Mouse (Mus musculus): ENCODE measurements around the gene Fer1l5. TPM values are rescaled to one million over a fixed set of nuclear protein-coding genes. Genes with fewer than 3 reads are reported as not detected.

Gene Fer1l5
- polyA plus RNA-seq, 1 experiment from 2014 or later = 1.8 TPM

DNA sequence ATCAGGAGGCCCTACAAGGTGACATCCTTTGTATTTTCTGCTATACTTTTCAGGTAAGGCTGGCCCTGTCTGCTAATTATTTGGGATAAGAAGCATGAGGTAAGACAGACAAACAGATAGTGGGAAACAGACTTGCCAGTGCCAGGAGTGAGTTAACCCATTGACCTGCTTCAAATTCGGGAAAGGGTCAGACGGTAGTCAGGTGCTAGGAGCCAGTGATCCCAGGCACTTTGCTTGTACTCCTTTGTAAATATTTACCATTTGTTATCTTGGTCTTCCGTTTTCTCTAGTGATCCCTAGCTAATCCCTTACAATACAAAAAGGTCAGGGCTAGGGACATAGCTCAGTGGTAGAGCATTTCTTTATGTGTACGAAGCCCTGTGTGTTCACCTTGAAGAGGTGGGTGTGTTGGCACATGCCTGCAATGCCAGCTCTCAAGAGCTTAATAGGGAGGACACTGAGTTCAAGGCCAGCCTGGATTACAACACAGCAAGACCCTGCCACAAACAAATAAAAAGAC lies 93.6 kb downstream of the Fer1l5 start:
- H3K4me2 ChIP-seq (replicated peaks) = no peak overlapping the region
- H3K4me1 ChIP-seq (replicated peaks; ENCODE audit: control insufficient read depth, insufficient read depth, low read length) = no peaks in the 10 kb centered on the region
- no peak overlapping the region for H3K9ac ChIP-seq
- H3K4me3 ChIP-seq (replicated peaks; ENCODE audit: low read length) = no peak overlapping the region
- DNase-seq (ENCODE audit: low spot score) = no peak
- H3K36me3 ChIP-seq (replicated peaks; ENCODE audit: control insufficient read depth, insufficient read depth) = no peaks in the 10 kb centered on the region
- H3K27me3 ChIP-seq (ENCODE audit: control insufficient read depth, insufficient read depth, low read length) = no peaks in the 10 kb centered on the region
- no peak overlapping the region for H3K27ac ChIP-seq
- H3K9me3 ChIP-seq (ENCODE audit: control insufficient read depth, low read length) = no peaks in the 10 kb centered on the region
- no peak for ATAC-seq (ENCODE audit: low FRiP score)
- 79% methylated on average over 4 of the region's 4 CpGs for WGBS

DNA sequence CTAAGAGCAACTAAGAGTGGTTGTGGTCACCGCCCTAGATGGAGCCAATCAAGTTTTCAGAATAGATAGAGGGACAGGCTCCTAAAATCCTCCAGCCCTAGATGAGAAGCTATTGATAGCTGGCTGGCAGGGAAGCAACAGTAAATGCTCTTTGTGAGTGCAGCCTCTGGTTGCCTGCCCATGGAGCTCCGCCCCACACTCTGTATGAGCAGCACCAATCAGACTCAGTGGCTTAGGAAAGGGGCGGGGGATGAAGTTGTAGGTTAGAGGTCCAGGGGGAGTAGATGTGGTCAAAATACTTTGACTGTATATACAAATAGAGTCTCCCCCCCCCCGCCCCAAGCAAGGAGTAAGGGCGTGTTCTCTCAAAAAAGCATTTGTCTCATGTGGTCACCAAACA lies 95.4 kb downstream of the Fer1l5 start:
- Histone ChIP-seq H3K36me3 (replicated peaks; ENCODE audit: control insufficient read depth, insufficient read depth) (no peaks in the 10 kb centered on the region), H3K4me1 (replicated peaks; ENCODE audit: control insufficient read depth, insufficient read depth, low read length) (peaks cover 8% of the 10 kb centered on the region), H3K4me2 (replicated peaks) (no peak overlapping the region), H3K9me3 (ENCODE audit: control insufficient read depth, low read length) (no peaks in the 10 kb centered on the region), H3K27me3 (ENCODE audit: control insufficient read depth, insufficient read depth, low read length) (no peaks in the 10 kb centered on the region), H3K27ac (no peak overlapping the region), H3K4me3 (replicated peaks; ENCODE audit: low read length) (no peak overlapping the region), H3K9ac (no peak overlapping the region)
- 60% methylated on average over 5 of the region's 5 CpGs for WGBS
- ATAC-seq (ENCODE audit: low FRiP score) (no peak), DNase-seq (ENCODE audit: low spot score) (no peak)

DNA sequence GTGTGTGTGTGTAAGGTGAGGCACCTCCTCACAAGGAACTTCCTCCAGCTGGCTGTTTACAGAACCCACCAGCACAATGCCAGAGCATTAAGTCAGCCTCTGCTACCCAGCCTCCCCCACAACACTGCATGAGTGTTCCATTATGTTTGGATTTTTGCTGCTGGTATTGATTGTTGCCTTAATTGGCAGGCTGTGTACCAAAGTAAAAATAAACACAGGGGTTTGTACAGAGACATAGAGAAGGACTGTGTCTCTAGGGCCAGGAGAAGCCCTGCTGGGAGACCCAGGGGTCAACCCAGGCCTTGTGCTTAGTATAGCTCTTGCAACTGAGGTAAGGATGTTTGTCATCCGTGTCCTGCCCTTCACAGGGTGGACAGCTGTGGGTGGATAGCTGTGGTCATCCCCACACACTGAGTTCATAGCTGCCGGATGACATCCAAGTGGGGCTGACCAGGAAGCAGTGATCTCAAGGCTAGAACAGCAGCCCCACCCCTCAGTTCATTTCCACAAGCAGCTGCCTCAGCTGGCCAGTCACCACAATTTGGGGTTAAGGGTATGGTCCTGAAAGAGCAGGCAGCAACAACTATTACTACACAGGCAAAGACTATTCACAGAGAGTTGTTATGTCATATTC lies 97.8 kb downstream of the Fer1l5 start:
- Histone ChIP-seq H3K4me3 (replicated peaks; ENCODE audit: low read length) (no peak overlapping the region), H3K36me3 (replicated peaks; ENCODE audit: control insufficient read depth, insufficient read depth) (no peaks in the 10 kb centered on the region), H3K4me1 (replicated peaks; ENCODE audit: control insufficient read depth, insufficient read depth, low read length) (peaks cover 32% of the 10 kb centered on the region), H3K9me3 (ENCODE audit: control insufficient read depth, low read length) (no peaks in the 10 kb centered on the region), H3K4me2 (replicated peaks) (no peak overlapping the region), H3K27ac (no peak overlapping the region), H3K27me3 (ENCODE audit: control insufficient read depth, insufficient read depth, low read length) (no peaks in the 10 kb centered on the region), H3K9ac (no peak overlapping the region)
- ATAC-seq (ENCODE audit: low FRiP score) (no peak), DNase-seq (ENCODE audit: low spot score) (no peak)
- WGBS = 45% methylated on average over 2 of the region's 2 CpGs

DNA sequence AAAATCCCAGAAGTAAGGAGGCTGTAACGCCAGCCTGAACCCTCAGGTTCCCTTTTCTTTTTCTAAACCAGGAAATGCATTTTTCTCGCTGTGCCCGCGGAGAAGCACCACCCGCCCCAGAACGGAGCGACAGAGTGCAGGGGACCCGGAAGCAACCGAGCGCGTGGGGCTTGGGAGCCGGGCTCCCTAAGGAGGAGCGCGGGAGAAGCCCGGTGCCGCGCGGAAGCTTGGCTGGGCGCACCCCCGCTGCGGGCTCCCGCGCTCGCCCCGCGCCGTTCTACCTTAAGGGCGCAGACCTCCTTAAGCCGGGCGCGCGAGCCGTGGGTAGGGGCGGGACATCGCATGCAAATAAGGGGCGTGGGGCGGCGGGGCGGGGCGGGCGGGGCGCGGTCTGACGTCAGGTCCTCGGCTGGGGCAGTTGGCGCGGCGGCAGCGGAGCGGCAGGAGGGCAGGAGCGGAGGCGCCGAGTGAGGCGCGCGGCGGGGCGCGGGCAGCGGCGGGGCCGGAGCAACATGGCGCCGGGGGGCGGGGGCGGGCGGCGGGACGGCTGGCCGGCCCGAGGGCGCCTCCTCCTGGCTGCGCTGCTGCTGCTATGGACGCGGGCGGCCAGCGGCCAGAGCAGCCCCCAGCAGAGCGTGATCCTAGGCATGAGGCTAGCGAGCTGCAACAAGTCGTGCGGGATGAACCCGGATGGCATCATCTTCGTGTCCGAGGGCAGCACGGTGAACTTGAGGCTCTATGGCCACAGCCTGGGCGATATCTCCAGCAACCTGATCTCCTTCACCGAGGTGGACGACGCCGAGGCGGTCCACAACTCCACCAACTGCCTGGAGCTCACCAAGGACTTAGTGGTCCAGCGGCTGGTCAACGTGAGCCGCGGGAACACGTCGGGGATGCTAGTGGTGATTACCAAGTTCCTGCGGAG lies 99.4 kb downstream of the Fer1l5 start, which contains the start of gene Cnnm4:
Gene Cnnm4, plus strand, starts transcription at position 440 of the 925 bp plus-strand sequence.
- H3K4me1 ChIP-seq (replicated peaks; ENCODE audit: control insufficient read depth, insufficient read depth, low read length) = peaks cover 48% of the 10 kb centered on the region
- H3K4me3 ChIP-seq (replicated peaks; ENCODE audit: low read length) = peak within 1 kb of the TSS; percentile 66
- no peaks in the 10 kb centered on the region for H3K36me3 ChIP-seq (replicated peaks; ENCODE audit: control insufficient read depth, insufficient read depth)
- under 1% methylated on average over 79 of the region's 98 CpGs for WGBS
- peak; percentile 91 for ATAC-seq (ENCODE audit: low FRiP score)
- DNase-seq (ENCODE audit: low spot score) = peak; percentile 80
- H3K9ac ChIP-seq = peak within 1 kb of the TSS; percentile 73
- H3K4me2 ChIP-seq (replicated peaks) = peak within 1 kb of the TSS; percentile 73
- no peaks in the 10 kb centered on the region for H3K27me3 ChIP-seq (ENCODE audit: control insufficient read depth, insufficient read depth, low read length)
- peak within 1 kb of the TSS; percentile 67 for H3K27ac ChIP-seq
- no peaks in the 10 kb centered on the region for H3K9me3 ChIP-seq (ENCODE audit: control insufficient read depth, low read length)

Small RNA genes within 50 kb of the gene (microRNA-seq; reads per million reads assigned to microRNA genes)
- gene Mir6898 = not detected

Other genes with a start within 250 kb of the Fer1l5 start
- gene Uggt1, start 127.6 kb upstream of the Fer1l5 start, polyA plus RNA-seq (2014; fragmentation: Nextera tagmentation; extraction: Ambion mirVana) = 59.8 and 65.4 TPM in 2 replicates
- gene Neurl3, start 97.6 kb upstream of the Fer1l5 start, polyA plus RNA-seq (2014; fragmentation: Nextera tagmentation; extraction: Ambion mirVana) = 1.5 and 1.7 TPM in 2 replicates
- 4.3 and 5.8 TPM in 2 replicates for gene Arid5a, start 64.6 kb upstream of the Fer1l5 start, polyA plus RNA-seq (2014; fragmentation: Nextera tagmentation; extraction: Ambion mirVana)
- gene Kansl3, start 3.1 kb upstream of the Fer1l5 start, polyA plus RNA-seq (2014; fragmentation: Nextera tagmentation; extraction: Ambion mirVana) = 34.2 and 36.3 TPM in 2 replicates
- 41.8 and 41.9 TPM in 2 replicates for gene Lman2l, start 73.0 kb downstream of the Fer1l5 start, polyA plus RNA-seq (2014; fragmentation: Nextera tagmentation; extraction: Ambion mirVana)
- gene Cnnm4, start 99.3 kb downstream of the Fer1l5 start, polyA plus RNA-seq (2014; fragmentation: Nextera tagmentation; extraction: Ambion mirVana) = 9.2 and 10.6 TPM in 2 replicates
- gene Cnnm3, start 139.6 kb downstream of the Fer1l5 start, polyA plus RNA-seq (2014; fragmentation: Nextera tagmentation; extraction: Ambion mirVana) = 6.1 and 6.8 TPM in 2 replicates
- gene Ankrd23, start 164.6 kb downstream of the Fer1l5 start, polyA plus RNA-seq (2014; fragmentation: Nextera tagmentation; extraction: Ambion mirVana) = 6.9 and 10.6 TPM in 2 replicates
- gene Gm42417, start 167.1 kb downstream of the Fer1l5 start, polyA plus RNA-seq (2014; fragmentation: Nextera tagmentation; extraction: Ambion mirVana) = 0.23 and 1.1 TPM in 2 replicates
- gene Ankrd39, start 175.2 kb downstream of the Fer1l5 start, polyA plus RNA-seq (2014; fragmentation: Nextera tagmentation; extraction: Ambion mirVana) = 23.9 and 26.9 TPM in 2 replicates
- 3.1 and 3.8 TPM in 2 replicates for gene Sema4c, start 186.1 kb downstream of the Fer1l5 start, polyA plus RNA-seq (2014; fragmentation: Nextera tagmentation; extraction: Ambion mirVana)